Mouse (Mus musculus): Measurements from ENCODE around the gene Coasy.

Coasy gene

DNA sequence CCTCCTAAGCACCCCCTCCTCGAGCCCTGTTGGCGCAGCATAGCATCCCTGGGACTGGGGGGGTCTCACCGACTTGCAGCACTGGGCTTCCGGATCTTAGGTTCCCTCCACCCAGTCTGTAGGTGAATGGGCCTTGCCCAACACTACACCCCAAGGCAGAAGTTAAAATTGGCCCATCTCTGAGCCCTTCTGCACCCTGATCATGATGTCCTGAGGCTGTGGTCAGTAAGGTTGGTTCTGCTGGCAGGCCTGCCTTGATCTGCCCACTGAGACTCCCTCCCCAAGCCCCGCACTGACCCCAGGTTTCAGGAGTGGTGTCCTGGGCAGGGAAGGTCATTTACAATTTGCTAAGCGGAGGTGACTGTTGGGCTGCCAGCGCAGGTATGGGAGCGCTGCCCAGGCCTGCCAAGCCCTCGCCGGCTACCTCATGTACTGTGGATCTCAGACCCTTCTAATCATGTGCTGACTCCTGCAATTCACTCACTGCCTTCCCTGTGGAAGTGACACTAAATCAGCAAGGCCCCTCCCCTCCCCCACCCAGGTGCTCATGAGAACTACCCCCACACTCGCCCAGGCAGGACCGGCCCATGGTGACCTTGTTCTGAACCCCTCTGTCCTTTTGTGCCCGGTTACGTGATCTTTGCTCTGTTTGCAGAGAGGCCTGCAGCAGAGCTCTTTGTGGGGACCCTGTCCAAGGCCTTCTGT, 19.2 kb upstream of the Coasy start:
- DNase-seq (ENCODE audit: low spot score in 2 of 2): no peak

DNA sequence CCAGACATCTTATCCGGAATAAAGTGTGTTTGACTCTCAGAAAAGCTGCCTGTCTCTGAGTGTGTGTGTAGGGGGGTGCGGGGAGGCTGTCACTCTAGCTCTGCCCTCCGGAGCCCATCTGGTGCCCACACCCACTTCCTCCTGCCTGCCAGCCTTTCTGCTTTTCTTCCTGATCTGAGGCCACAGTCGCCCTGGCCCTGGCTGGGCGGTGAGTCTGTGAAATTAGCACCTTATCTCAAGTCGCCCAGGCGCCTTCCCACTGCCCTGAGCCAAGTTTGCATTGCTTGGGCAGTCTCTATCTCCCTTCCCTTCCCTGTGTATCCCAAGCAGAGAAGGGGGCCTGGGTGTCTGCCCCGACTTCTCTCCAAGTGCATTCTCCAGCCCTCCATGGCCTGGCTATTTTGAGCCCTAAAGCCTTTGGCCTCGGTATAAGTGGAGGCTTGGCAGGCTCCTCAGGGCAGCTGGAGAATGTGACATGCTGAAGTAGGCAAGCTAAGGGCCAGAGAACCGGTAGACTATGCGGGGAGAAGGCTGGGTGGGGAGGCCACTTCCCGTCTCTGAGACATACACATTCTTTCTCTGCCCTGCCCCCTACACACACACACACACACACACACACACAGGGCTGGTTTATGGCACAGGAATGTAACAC, 18.6 kb upstream of the Coasy start:
- DNase-seq (ENCODE audit: low spot score in 2 of 2): peak; percentile 87 to 90

DNA sequence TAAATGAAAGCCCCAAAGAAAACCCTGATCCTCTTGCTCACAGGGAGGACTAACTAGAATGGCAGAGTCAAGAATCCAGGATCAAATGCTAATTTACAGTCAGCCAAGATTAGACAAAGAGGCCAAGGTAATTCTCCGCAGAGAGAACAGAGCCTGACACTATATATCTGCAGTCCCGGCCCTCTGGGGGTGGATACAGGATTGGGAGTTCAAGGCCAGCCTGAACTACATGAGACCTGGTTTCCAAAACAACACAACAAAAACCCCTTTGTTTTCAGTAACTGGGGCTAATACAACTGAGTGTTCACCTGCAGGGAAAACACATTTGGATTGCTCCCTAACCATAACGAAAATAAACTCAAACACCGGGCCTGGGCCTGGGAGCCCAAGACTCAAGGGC, 17.9 kb upstream of the Coasy start:
- DNase-seq (ENCODE audit: low spot score in 2 of 2): no peak

GRCm38 (mm10) chr11:101065002-101065401, 17.4 kb upstream of the Coasy start:
- no peak for DNase-seq (ENCODE audit: low spot score in 2 of 2)

DNA sequence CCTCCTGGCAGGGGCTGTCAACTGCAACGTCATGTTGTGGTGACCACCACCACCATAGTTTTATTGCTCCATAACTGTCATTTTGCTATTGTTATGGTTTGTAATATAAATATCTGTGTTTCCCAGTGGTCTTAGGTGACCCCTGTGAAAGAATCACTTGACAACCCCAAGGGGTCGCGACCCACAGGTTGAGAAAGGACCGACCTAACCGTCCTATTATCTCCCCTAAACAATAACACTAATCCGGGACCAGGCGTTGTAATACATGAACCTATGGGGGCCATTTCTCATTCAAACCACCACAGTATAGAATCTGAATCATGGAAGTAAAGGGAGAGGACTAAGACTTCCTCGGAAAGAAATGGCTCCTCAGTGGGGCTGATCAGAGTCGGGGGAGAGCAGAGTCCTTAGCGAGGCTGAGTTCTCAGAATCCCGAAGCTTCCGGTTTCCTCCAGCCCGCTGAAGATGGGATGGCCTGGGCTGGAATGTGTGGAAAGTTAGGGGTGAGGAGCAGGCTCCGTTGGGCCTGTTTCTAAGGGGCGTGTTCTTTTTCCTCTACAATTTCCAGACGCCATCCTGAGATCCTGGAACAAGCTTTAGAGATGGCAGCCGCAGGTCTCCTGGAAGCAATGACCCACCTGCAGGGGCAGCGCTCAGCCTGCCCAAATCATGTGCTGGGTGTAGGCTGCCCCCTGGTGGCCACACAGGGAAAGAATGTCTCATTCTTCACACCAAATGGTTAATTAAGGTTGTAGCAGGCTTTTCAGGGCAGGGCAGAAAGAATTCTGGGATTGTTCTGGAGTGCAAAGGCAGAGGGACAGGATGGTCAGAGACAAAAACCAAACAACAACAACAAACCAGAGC, 15.6 kb upstream of the Coasy start:
- DNase-seq (ENCODE audit: low spot score in 2 of 2): peak; percentile 72 to 83

DNA sequence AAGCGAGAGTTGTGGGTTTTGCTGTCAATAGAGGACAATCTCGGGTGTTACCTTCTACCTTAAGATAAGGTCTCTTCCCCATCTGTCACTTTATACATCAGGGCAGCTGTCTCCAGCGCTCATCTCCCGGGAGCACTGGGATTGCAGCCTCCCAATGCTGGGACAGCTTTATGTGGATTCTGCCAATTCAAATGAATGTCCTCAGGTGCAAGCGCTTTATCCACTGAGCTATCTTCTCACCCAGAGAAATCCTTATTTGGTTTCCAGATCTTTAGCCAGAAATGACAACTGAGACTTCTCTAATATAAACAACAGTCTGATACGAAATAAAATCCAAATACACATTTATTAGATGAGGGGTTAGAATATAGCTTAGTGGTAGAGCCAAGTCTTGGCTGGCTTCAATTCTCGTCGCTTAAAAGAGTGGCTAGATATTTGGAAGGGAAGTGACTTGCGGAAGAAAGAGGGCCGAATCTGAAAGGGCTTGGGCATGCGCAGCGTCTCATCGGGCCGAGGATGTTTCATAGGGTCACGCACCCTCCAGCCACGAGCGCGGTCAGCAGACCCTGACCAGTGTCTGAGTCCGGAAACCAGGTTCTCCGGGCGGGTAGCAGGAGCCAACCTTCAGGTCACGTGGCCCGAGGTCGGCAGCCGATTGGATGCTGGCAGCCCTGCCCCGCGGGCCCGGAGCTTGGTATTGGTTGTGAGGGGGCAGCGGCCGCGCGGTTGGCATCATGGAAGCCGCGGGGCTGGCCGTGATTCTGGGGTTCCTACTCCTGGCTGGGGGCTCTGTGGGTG, 12.8 kb upstream of the Coasy start, which contains the start of gene Naglu:
Naglu (plus strand) TSS at position 622 of the 798 bp plus-strand sequence.
- peak; percentile 96 to 98 for DNase-seq (ENCODE audit: low spot score in 2 of 2)

DNA sequence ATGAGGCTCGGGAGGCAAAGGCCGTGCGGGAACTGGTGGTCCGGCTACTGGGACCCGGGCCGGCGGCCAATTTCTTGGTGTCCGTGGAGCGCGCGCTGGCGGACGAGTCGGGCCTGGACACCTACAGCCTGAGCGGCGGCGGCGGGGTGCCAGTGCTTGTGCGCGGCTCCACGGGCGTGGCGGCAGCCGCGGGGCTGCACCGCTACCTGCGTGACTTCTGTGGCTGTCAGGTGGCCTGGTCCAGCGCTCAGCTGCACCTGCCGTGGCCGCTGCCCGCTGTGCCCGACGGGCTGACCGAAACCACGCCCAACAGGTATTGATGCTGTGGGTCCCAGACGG, 12.2 kb upstream of the Coasy start:
- DNase-seq (ENCODE audit: low spot score in 2 of 2): no peak

DNA sequence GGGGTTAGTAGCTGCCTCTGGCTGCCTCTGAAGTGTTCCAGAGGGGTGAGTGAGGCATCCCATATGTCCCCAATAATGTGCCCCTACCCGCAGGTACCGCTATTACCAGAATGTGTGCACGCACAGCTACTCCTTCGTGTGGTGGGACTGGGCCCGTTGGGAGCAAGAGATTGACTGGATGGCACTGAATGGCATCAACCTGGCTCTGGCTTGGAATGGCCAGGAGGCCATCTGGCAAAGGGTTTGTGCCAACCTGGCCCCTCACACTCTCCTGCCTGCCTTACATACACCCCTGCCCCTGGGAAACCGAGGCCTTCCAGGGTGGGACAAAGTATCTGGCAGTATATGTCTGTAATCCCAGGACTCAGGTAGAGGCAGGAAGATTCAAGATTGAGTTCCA, 11.4 kb upstream of the Coasy start:
- DNase-seq (ENCODE audit: low spot score in 2 of 2): no peak

DNA sequence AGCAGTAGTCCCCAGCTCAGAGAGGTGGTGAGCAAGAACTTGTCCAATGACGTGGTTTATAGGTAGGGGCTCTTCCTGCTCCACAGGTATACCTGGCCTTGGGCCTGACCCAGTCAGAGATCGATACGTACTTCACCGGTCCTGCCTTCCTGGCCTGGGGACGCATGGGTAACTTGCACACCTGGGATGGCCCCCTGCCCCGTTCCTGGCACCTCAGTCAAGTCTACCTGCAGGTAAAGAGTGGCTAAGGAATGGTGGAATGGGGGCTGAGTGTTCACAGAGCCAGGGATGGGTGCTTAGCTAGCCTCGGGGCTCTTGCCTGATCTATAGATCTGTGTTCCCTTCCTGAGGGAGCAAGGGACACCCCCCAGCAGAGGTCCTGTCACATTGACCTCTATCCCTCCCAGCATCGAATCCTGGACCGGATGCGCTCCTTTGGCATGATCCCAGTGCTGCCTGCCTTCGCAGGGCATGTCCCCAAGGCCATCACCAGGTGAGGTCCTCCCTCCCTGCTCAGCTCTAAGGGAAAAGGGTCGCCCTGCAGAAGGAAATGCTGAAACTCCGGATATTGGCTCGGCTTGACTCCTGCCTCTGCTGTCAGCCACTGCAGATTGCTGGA, 10.4 kb upstream of the Coasy start:
- no peak for DNase-seq (ENCODE audit: low spot score in 2 of 2)

DNA sequence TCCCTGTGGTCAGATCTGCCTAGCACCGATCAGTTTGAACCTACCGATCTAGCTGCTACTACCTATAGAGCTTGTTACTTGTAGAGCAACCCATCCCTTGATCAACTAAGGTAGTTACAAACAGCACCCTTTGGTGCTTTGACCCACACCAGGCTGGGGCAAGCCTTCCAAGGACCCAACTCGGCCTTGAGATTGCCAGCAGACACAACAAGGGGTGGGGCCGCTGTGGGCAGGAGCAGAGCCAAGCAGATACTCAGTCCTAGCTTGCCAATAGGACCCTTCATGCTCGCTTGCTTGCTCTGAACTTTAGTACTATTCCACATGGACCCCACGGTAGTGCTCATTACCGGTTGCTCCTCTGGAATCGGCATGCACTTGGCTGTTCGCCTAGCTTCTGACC, 4.2 kb upstream of the Coasy start, which contains the start of gene Hsd17b1:
Hsd17b1 (plus strand) TSS at position 291 of the 400 bp plus-strand sequence.
- DNase-seq (ENCODE audit: low spot score in 2 of 2): no peak

DNA sequence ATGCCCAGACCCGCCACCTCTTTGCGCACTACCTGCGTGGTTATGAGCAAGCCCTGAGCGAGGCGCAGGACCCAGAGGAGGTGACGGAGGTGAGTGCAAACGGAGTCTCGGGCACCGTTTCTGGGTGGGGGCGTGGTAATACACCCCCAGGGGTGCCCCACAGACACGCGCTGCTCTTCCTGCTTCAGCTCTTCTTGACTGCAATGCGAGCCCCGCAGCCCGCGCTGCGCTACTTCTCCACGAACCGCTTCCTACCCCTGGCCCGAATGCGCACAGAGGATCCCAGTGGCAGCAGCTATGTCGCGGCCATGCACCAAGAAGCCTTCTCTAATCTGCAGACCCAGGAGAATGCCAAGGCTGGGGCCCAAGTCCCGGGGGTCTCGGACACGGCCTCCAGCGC, 2.6 kb upstream of the Coasy start:
- no peak for DNase-seq (ENCODE audit: low spot score in 2 of 2)

DNA sequence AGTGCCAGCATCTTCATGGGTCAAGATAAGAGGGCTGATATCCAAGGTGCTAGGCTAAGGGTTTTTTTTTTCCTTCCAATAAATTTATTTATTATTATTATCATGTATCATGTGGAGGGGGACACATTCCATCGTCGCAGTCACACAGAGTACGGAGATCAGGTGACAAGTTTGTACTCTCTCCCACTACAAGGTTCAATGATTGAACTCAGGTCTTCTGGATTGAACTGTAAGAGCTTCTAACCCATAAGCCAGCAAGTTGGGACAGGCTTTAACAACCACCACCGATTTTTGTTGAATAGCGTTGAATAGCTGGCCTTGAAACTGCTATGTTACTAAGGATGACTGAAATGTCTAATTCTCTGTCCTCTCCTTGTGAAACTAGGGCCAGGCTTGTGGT, 1.9 kb upstream of the Coasy start:
- no peak for DNase-seq (ENCODE audit: low spot score in 2 of 2)

DNA sequence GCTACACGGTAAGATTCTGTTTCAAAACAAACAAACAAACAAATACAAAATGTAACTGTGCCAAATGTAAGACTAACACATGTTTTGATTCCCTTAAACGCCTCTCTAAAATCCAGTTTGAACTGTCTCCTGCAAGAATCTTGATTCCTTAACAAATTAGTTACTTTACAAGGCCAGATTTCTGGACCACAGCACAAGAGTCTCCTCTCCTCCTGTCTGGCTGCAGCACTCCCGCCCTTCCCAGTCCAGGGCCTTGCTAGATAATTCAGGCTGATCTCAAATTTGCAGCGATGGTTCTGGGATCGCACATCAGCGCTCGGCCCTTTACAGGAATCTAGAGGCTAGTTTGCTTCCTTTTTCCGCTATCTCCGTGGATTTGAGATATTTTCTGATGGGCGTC, 706 bp upstream of the Coasy start:
- no peak for DNase-seq (ENCODE audit: low spot score in 2 of 2)

DNA sequence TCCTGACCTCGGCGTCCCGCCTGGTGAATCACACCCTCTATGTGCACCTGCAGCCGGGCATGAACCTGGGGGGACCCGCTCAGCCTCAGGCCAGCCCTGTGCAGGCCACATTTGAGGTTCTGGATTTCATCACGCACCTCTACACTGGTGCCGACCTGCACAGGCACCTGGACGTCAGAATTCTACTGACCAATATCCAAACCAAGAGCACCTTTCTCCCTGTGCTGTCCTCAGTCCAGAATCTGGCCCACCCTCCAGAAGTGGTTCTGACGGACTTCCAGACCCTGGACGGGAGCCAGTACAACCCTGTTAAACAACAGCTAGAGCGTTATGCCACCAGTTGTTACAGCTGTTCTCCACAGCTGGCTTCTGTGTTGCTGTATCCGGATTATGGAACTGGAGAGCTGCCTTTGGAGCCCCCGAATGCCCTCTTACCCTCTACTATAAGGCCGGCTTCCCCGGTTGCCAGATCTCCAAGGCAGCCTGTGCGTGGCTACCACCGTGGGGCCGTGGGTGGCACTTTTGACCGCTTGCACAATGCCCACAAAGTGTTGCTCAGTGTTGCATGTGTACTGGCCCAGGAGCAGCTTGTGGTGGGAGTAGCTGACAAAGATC, 825 bp downstream of the Coasy start:
- DNase-seq (ENCODE audit: low spot score in 2 of 2): no peak

DNA sequence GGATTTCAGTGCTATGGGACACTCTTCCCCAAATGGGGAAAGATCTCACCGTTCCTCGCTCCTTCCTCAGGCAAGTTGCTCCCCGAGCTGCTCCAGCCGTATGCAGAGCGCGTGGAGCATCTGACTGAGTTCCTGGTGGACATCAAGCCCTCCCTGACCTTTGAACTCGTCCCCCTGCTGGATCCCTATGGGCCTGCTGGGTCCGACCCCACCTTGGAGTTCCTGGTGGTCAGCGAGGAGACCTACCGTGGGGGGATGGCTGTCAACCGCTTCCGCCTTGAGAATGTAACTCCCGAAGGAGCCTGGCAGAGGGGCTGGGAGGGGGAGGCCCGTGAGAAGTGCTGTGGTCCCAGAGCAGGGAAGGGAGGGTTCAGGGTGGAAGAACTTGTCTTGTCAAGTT, 1.9 kb downstream of the Coasy start:
- no peak for DNase-seq (ENCODE audit: low spot score in 2 of 2)

DNA sequence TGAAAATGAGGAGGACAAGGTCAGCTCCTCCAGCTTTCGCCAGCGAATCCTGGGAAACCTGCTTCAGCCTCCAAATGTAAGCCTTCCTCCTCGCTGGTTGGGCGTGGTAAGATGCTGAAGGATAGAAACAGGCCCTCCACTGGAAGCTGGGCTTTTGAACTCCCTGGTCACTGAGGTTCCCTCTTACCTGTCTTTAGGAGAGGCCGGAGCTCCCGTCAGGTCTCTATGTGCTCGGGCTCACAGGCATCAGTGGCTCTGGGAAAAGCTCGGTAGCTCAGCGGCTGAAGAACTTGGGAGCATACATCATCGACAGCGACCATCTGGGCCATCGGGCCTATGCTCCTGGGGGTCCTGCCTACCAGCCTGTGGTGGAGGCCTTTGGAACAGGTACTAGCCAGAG, 2.4 kb downstream of the Coasy start:
- no peak for DNase-seq (ENCODE audit: low spot score in 2 of 2)

DNA sequence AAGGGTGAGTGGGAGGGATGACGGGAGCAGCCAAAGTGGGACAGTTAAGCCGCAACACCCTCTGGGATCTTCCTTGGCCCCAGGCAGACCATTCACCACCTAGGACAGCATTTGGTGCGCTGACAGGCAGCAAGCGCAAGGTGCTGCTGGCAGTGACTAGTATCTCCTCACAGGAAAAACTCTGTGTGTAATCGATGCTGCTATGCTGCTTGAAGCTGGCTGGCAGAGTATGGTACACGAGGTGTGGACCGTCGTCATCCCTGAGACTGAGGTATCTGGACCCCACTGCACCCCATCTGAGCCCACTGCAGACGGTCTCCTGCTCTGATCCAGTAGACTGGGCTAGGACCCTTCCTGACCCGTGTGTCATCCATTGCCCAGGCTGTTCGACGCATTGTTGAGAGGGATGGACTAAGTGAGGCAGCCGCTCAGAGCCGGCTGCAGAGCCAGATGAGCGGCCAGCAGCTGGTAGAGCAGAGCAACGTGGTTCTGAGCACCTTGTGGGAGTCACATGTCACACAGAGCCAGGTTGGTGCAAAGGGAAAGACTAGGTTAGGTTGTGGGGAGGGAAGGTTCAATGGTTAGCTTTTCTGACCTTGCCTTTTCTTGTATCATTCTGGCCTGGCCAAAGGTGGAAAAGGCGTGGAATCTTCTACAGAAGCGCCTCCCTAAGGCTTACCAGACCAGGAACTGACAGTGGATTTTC, 3.4 kb downstream of the Coasy start:
- no peak for DNase-seq (ENCODE audit: low spot score in 2 of 2)

GRCm38 (mm10) chr11:101086323-101086674, 3.9 kb downstream of the Coasy start:
- DNase-seq (ENCODE audit: low spot score in 2 of 2): no peak

GRCm38 (mm10) chr11:101086756-101087681, 4.7 kb downstream of the Coasy start, which contains the start of gene Mlx:
Mlx (plus strand) TSS chr11:101087277.
- DNase-seq (ENCODE audit: low spot score in 2 of 2): peak; percentile 92 to 94
